Mouse (Mus musculus): ENCODE results near the gene Nudt9.

GRCm38 (mm10) chr5:104101678-104102531 is 55.8 kb downstream of the Nudt9 start:
- TF ChIP-seq CTCF (IDR thresholded peaks at IDR 0.05; ENCODE audit: borderline replicate concordance, insufficient read depth, low read length) (no peak), POLR2A (IDR thresholded peaks at IDR 0.05; ENCODE audit: low read depth, low read length) (no peak)
